In the genomic region with DNA sequence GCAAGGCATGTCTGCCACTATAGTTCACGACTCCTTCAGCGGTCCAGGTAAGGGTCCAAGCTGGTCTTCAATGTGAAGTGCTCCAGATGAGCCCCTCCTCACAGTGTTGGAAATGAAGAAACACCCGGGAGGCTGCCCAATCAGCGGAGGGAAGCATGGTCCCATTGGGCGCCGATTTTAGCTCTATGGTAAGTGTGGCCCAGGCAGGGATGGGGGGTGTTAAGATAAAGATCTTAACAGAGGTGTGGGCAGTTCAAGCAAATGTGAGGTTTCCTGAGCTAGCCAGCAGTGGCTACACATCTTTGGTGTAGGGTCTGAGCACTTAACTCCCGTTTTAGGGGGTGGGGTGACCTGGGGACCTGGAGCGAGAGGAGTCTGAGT, we compare ENCODE assay signal across 9 mouse cellular contexts. TPM values are rescaled to one million over a fixed set of nuclear protein-coding genes. Genes with fewer than 3 reads are reported as not detected.
DNase-seq lines count a peak whose midpoint lies in the region; ATAC-seq and TF ChIP-seq lines count a peak whose summit lies in the region.
"Had no signal": no experiment of that assay in that cellular context is flagged by ENCODE, and none has a peak within 500 bp of the region (broad histone marks: within the 10 kb centered on the region; RNA-seq: fewer than 3 reads in every experiment).

No protein-coding gene starts in this region.

- TF ChIP-seq EP300 in heart, adult 2 months (IDR thresholded peaks at IDR 0.05; ENCODE audit: insufficient read depth, low read depth, low read length), result no peak

- no peak for TF ChIP-seq CTCF in heart, adult 2 months (IDR thresholded peaks at IDR 0.05)

- 15% methylated on average over 8 of the region's 8 CpGs for WGBS in heart, adult 2 months
- WGBS in limb, embryonic 14.5 days, result 5% methylated on average over 7 of the region's 8 CpGs
- 4% methylated on average over 8 of the region's 8 CpGs for WGBS in stomach, embryonic 15.5 days

- H3K4me3 ChIP-seq in heart, adult 2 months, result peak overlapping the region; percentile 75
- peak overlapping the region; percentile 72 for H3K4me3 ChIP-seq in limb, embryonic 14.5 days (replicated peaks; ENCODE audit: low read length)
- H3K4me3 ChIP-seq in stomach, embryonic 15.5 days (replicated peaks), result peak overlapping the region; percentile 55

- intact Hi-C loops in heart, adult 2 months (cut with DNase I), result loop anchor here (5.0 kb wide), 1 partner anchor 69 kb away; the partner anchor contains the start of gene Ndufaf4
- intact Hi-C loops in heart, postnatal 25 days (cut with DNase I), result loop anchor here (5.0 kb wide), 1 partner anchor 64 kb away; no protein-coding TSS in a partner anchor

- no peaks in the 10 kb centered on the region for H3K9me3 ChIP-seq in limb, embryonic 14.5 days (ENCODE audit: control insufficient read depth, low read length)
- H3K9me3 ChIP-seq in stomach, embryonic 15.5 days, result no peaks in the 10 kb centered on the region

- no peaks in the 10 kb centered on the region for H3K27me3 ChIP-seq in heart, adult 2 months (ENCODE audit: control insufficient read depth, insufficient read depth, low read length)
- no peaks in the 10 kb centered on the region for H3K27me3 ChIP-seq in limb, embryonic 14.5 days (ENCODE audit: control insufficient read depth, insufficient read depth, low read length)
- H3K27me3 ChIP-seq in stomach, embryonic 15.5 days (replicated peaks), result 0 out of 2 replicates have a peak, but pooled peaks cover 4% of the 10 kb centered on the region

- peak overlapping the region; percentile 67 for H3K4me2 ChIP-seq in limb, embryonic 14.5 days (replicated peaks; ENCODE audit: low read depth, low read length, severe bottlenecking)
- H3K4me2 ChIP-seq in stomach, embryonic 15.5 days, result peak overlapping the region; percentile 59

- no peak for TF ChIP-seq POLR2A in heart, adult 2 months (IDR thresholded peaks at IDR 0.05; ENCODE audit: insufficient read depth, low read depth, low read length)
- TF ChIP-seq POLR2A in limb, embryonic 14.5 days (IDR thresholded peaks at IDR 0.05; ENCODE audit: borderline replicate concordance, extremely low read depth, insufficient read depth, insufficient read length), result no peak

- DNase-seq in heart, adult 2 months, result no peak
- DNase-seq in heart, postnatal 25 days (ENCODE audit: low spot score), result no peak
- DNase-seq in right cerebral cortex, postnatal 14 days, result peak; percentile 9
- no peak for DNase-seq in right cerebral cortex, postnatal 36 days (ENCODE audit: low spot score in 2 of 2)
- DNase-seq in limb, embryonic 14.5 days (ENCODE audit: low spot score), result no peak
- DNase-seq in embryo, embryonic 10 days (ENCODE audit: low spot score), result no peak

- peak overlapping the region; percentile 87 for H3K9ac ChIP-seq in heart, adult 2 months (ENCODE audit: low read depth, low read length)
- H3K9ac ChIP-seq in limb, embryonic 14.5 days (ENCODE audit: low read depth, low read length, severe bottlenecking), result peak overlapping the region; percentile 96
- H3K9ac ChIP-seq in stomach, embryonic 15.5 days, result peak overlapping the region; percentile 40; the same call in 1 of the 2 replicates

- H3K79me2 ChIP-seq in heart, adult 2 months (replicated peaks; ENCODE audit: control insufficient read depth, insufficient read depth, low read length), result no peaks in the 10 kb centered on the region

- H3K4me1 ChIP-seq in heart, adult 2 months (ENCODE audit: control insufficient read depth, insufficient read depth, low read length), result peaks cover 2% of the 10 kb centered on the region; the same call in 1 of the 2 replicates
- 0 out of 2 replicates have a peak, but pooled peaks cover 6% of the 10 kb centered on the region for H3K4me1 ChIP-seq in limb, embryonic 14.5 days (ENCODE audit: control insufficient read depth, insufficient read depth, low read length)
- no peaks in the 10 kb centered on the region for H3K4me1 ChIP-seq in stomach, embryonic 15.5 days

- peak; percentile 54; the same call in 1 of the 2 replicates for ATAC-seq in limb, embryonic 14.5 days (ENCODE audit: low FRiP score, low read depth)
- 0 out of 2 replicates have a peak, but pooled peaks have one; percentile 16 for ATAC-seq in stomach, embryonic 15.5 days (ENCODE audit: insufficient read depth, low FRiP score, low read depth)
- no peak for ATAC-seq in erythroblast, adult 5-6 weeks (replicated peaks; ENCODE audit: low FRiP score, poor library complexity, severe bottlenecking)

- H3K27ac ChIP-seq in heart, adult 2 months, result no peak overlapping the region
- H3K27ac ChIP-seq in limb, embryonic 14.5 days (replicated peaks; ENCODE audit: low read depth, low read length), result peak overlapping the region; percentile 94; the same call in 1 of the 2 replicates
- no peak overlapping the region for H3K27ac ChIP-seq in stomach, embryonic 15.5 days
- H3K27ac ChIP-seq: macrophage had no signal

- H3K36me3 ChIP-seq in heart, adult 2 months (ENCODE audit: control insufficient read depth, insufficient read depth, low read length), result no peaks in the 10 kb centered on the region
- no peaks in the 10 kb centered on the region for H3K36me3 ChIP-seq in limb, embryonic 14.5 days (ENCODE audit: control insufficient read depth, insufficient read depth, low read length)
- no peaks in the 10 kb centered on the region for H3K36me3 ChIP-seq in stomach, embryonic 15.5 days

RNA-seq across cellular contexts. Expression of gene Gpr63, which starts 0.3 kb away (rescaled TPM):
- total RNA-seq in heart, adult 2 months (2021), result 1 to 10 TPM; 1.0 to 1.3 TPM
- 0.70 and 1.0 TPM in 2 replicates for polyA plus RNA-seq in heart, adult 2 months (2012; rRNA removed)
- total RNA-seq in heart, postnatal 25 days (2021), result 1 to 10 TPM; 1.3 to 2.0 TPM
- polyA plus RNA-seq in limb, embryonic 14.5 days (2012; rRNA removed), result 5.6 and 9.1 TPM in 2 replicates
- 2.1 and 3.6 TPM in 2 replicates for polyA plus RNA-seq in limb, embryonic 14.5 days (2014; fragmentation: Nextera tagmentation; extraction: Ambion mirVana)
- 1.1 and 1.2 TPM in 2 replicates for polyA plus RNA-seq in stomach, embryonic 15.5 days (2015; fragmentation: Nextera tagmentation; extraction: Ambion mirVana)
- total RNA-seq in erythroblast, adult 5-6 weeks (2015; ENCODE audit: low replicate concordance), result not detected in 2 replicates
- total RNA-seq in erythroblast, adult 5-6 weeks (2017; ENCODE audit: low replicate concordance), result not detected in 2 replicates
- polyA plus RNA-seq: macrophage had no signal

Comparison
In these comparisons a context has a peak if more than half of its experiments do, and no peak if none do; other contexts are left out.
1. H3K9ac ChIP-seq: peak in every context shown above with its lines; median percentile 96 in limb, embryonic 14.5 days; 87 in heart, adult 2 months; 40 in stomach, embryonic 15.5 days.